Mouse (Mus musculus): ENCODE measurements at regions not wholly inside any gene's neighbourhood (a gene's known extent, or its start where the extent isn't known, plus 50 kb on each side); places are given as distances from the start of the nearest gene placed in this dataset.

DNA sequence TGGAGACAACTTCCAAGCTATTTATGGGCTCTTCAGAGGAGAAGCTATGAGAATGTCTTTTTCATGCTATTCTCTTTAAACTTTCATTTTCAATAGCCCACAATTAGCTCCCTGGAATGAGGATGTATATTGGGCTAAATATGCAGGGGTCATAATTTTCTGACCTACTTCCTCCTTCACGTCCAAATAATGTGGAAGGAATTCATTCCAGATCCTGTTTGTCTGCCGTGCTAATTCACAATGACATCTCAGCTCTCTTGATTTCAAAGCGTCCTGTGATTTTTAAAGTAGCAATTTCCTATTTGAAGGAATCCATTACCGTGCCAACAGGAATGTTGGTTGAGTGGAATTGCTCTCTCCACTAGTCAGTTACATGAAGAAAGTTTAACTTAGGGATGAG is 261.7 kb upstream of the Marcks start:
- DNase-seq (ENCODE audit: low read depth) = peak; percentile 39
- TF ChIP-seq POLR2A (IDR thresholded peaks at IDR 0.05; ENCODE audit: borderline replicate concordance, extremely low read depth, insufficient read depth, insufficient read length, poor library complexity, severe bottlenecking) (no peak), CTCF (IDR thresholded peaks at IDR 0.05; ENCODE audit: borderline replicate concordance, extremely low read depth, insufficient read depth, insufficient read length) (no peak)

DNA sequence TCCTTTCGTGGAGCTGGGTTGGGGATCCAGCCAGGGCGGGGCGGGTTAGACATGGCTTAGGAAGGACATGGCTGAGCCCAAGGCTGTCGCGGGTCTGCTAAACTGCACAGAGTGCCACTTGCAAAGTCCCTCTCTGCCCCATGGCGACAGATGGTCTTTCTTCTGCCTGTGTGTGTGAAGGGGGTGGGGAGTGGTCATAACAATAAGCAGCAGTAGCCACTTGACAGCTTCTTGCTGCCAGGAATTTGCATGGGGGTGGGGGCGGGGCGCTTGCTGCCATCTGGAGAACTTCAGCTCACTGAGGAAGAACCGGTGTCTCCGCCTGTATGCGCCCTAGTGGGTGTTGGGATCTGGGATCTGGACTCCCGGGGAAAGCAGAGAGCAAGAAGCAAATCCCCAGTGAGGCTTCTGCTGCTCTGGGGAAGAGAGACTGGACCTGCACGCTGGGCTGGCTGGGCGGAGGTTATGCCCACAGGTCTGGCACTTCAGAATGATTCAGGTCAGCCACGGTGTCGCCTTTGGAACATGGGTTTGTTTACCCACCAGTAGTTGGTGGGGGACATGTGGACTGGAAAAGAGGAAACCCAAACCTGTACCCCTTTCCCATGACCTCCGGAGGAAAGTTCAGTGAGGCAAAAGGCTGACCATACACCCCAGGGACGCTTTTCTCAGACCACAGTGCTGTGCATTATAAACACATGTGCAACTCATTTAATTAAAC is 258.7 kb upstream of the Marcks start:
- TF ChIP-seq POLR2A (IDR thresholded peaks at IDR 0.05; ENCODE audit: borderline replicate concordance, extremely low read depth, insufficient read depth, insufficient read length, poor library complexity, severe bottlenecking) (no peak), CTCF (IDR thresholded peaks at IDR 0.05; ENCODE audit: borderline replicate concordance, extremely low read depth, insufficient read depth, insufficient read length) (no peak)
- peak; percentile 97 for DNase-seq (ENCODE audit: low read depth)

DNA sequence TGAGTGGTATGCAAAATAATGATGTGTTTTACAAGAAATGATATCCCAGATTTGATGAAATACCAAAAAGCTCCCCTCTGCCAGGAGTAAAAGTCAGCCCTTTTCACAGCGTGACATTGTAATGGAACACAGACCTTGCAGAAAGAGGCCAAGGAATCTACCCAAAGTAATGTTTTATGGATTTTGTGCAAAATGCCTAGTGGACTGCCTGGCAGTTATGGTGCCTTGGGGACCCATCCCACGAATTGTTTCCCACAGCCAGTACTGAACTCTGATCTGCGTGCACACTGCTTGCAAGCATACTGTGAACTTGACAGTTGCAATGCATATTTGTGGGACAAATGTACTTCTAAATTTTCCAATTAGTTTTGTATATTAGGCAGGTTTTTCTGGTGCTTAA is 251.3 kb upstream of the Marcks start:
- TF ChIP-seq POLR2A (IDR thresholded peaks at IDR 0.05; ENCODE audit: borderline replicate concordance, extremely low read depth, insufficient read depth, insufficient read length, poor library complexity, severe bottlenecking) (no peak), CTCF (IDR thresholded peaks at IDR 0.05; ENCODE audit: borderline replicate concordance, extremely low read depth, insufficient read depth, insufficient read length) (no peak)
- no peak for DNase-seq (ENCODE audit: low read depth)

DNA sequence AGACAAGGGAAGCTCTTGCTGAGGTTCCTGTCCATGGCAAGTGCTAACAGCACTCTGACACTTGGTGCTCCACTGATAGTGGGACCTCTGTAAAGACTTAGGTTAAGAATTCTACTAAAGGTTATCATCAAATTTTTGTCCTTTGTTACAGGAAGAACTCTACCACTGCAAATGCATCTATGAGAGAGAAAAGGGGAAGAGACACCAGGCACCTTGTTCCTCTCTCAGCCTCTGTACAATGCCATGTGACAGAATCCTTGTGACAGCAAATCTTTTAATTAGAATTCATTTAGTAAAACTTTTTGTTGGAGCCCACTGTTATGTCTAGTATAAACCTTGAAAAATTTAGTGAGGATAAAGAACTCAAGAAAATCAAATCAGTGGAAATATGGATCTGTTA is 247.5 kb upstream of the Marcks start:
- no peak for DNase-seq (ENCODE audit: low read depth)
- TF ChIP-seq POLR2A (IDR thresholded peaks at IDR 0.05; ENCODE audit: borderline replicate concordance, extremely low read depth, insufficient read depth, insufficient read length, poor library complexity, severe bottlenecking) (no peak), CTCF (IDR thresholded peaks at IDR 0.05; ENCODE audit: borderline replicate concordance, extremely low read depth, insufficient read depth, insufficient read length) (no peak)

GRCm38 (mm10) chr10:37380024-37380423 is 241.3 kb upstream of the Marcks start:
- no peak for TF ChIP-seq POLR2A (IDR thresholded peaks at IDR 0.05; ENCODE audit: borderline replicate concordance, extremely low read depth, insufficient read depth, insufficient read length, poor library complexity, severe bottlenecking)
- no peak for TF ChIP-seq CTCF (IDR thresholded peaks at IDR 0.05; ENCODE audit: borderline replicate concordance, extremely low read depth, insufficient read depth, insufficient read length)

DNA sequence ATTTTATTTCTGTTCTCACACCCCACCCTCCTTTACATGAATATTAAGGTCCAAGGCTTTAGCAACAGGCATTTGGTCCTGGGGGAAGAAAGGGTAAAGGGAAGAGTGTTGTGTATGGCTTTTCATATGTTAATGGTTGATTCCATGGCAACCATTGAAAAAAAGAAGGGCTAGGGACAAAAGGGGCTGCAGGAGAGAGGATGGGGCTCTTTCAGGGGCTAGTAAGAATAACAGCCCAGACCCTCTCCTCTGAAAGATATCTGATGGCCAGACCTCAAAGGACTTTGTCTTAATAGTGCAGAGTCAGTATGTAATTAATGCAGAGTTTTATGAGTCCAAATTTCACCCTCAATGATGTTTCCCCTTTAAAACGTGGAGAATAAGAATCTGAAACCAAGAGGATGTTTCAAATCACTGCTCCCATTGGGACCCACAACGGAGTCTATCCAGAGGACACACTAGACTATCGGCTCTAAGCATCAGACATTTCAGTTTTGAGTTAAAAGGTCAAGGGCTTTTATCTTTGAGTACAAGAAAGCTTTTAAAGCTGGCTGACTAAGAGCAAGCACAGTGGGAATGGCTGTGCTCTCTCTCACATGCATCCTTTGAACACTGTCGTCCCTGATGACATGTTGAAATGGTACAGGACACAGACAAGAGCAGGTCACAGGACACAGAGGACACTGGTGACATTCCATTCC is 239.4 kb upstream of the Marcks start:
- DNase-seq (ENCODE audit: low read depth) = peak; percentile 95

More at GRCm38 (mm10) chr10:37380024-37380423, 241.3 kb upstream of the Marcks start:
- no peak for DNase-seq (ENCODE audit: low read depth)

DNA sequence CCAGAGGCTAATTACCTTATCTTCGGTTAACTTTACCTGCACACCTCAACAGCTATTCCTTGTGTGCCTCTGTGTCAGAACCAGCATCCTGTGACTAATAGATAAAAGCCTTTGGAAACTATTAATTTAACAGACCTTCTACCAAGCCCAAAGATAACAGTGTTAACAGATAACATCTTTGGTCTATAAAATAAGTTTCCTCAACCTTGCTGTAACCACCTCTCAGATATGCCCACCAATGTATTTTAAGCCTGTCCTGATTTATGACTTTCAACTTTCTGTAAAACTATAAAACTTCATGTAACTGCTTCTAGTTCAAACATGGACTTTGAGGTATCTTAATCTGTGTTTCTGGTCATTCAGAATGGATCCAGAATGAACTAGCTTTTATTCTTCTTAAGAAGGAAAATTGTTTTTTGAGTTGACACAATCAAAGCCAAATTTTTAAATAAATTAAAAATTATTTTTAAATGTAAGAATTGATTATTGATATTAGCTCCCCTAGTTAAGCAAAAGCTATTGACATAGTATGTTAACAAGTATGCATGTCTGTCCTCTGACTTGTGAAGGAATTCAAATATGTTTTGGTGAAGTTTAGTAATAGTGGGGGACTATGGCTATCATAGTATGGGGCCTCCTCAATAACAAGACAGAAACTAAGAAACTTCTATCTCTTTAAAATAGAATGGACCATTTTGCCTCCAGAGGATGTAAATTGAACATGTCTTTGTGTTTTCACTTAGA is 238.7 kb upstream of the Marcks start:
- DNase-seq (ENCODE audit: low read depth) = no peak
- TF ChIP-seq POLR2A (IDR thresholded peaks at IDR 0.05; ENCODE audit: borderline replicate concordance, extremely low read depth, insufficient read depth, insufficient read length, poor library complexity, severe bottlenecking) (no peak), CTCF (IDR thresholded peaks at IDR 0.05; ENCODE audit: borderline replicate concordance, extremely low read depth, insufficient read depth, insufficient read length) (no peak)

More for the DNA sequence above, 239.4 kb upstream of the Marcks start:
- TF ChIP-seq POLR2A (IDR thresholded peaks at IDR 0.05; ENCODE audit: borderline replicate concordance, extremely low read depth, insufficient read depth, insufficient read length, poor library complexity, severe bottlenecking) = no peak
- TF ChIP-seq CTCF (IDR thresholded peaks at IDR 0.05; ENCODE audit: borderline replicate concordance, extremely low read depth, insufficient read depth, insufficient read length) = no peak

DNA sequence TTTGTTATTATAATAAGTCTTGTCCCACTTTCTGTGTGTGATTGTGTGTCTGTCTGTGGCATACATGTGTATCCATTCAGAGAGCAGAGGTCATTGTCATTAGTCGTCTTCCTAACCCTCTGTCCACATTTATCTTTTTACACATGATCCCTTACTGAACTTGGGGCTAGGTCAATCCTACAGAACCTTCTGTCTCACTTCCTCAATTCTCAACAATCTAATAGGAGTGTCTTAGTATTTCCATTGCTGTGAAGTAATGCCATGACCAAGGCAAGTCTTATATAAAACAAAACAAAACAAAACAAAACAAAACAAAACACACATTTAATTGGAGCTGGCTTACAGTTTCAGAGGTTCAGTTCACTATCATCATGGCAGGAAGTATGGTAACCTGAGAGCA is 237.5 kb upstream of the Marcks start:
- TF ChIP-seq CTCF (IDR thresholded peaks at IDR 0.05; ENCODE audit: borderline replicate concordance, extremely low read depth, insufficient read depth, insufficient read length) (no peak), POLR2A (IDR thresholded peaks at IDR 0.05; ENCODE audit: borderline replicate concordance, extremely low read depth, insufficient read depth, insufficient read length, poor library complexity, severe bottlenecking) (no peak)
- no peak for DNase-seq (ENCODE audit: low read depth)

DNA sequence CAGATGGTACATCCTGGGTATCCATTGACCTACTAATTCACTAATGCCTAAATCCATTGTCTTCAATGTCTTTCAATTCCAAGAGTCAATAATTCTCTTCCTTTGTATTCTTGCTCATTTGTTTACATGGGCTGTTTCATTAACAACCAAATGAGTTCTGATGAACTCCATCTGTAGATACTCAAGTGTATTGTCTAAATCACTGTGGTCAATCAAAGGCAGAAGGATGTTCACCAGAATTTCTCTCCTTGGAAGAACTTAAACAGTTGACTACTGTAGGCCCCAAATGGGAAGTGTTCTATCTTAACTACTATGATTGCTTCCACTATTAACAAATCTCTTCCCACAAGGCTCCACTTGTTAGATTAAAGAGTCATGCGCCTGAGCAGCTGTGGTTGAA is 236.9 kb upstream of the Marcks start:
- TF ChIP-seq CTCF (IDR thresholded peaks at IDR 0.05; ENCODE audit: borderline replicate concordance, extremely low read depth, insufficient read depth, insufficient read length) (no peak), POLR2A (IDR thresholded peaks at IDR 0.05; ENCODE audit: borderline replicate concordance, extremely low read depth, insufficient read depth, insufficient read length, poor library complexity, severe bottlenecking) (no peak)

GRCm38 (mm10) chr10:37368997-37369679 is 230.4 kb upstream of the Marcks start:
- TF ChIP-seq CTCF (IDR thresholded peaks at IDR 0.05; ENCODE audit: borderline replicate concordance, extremely low read depth, insufficient read depth, insufficient read length) (no peak), POLR2A (IDR thresholded peaks at IDR 0.05; ENCODE audit: borderline replicate concordance, extremely low read depth, insufficient read depth, insufficient read length, poor library complexity, severe bottlenecking) (no peak)
- no peak for DNase-seq (ENCODE audit: low read depth)

More for the DNA sequence above, 236.9 kb upstream of the Marcks start:
- no peak for DNase-seq (ENCODE audit: low read depth)

- no peak for TF ChIP-seq CTCF (IDR thresholded peaks at IDR 0.05; ENCODE audit: borderline replicate concordance, extremely low read depth, insufficient read depth, insufficient read length)
- TF ChIP-seq POLR2A (IDR thresholded peaks at IDR 0.05; ENCODE audit: borderline replicate concordance, extremely low read depth, insufficient read depth, insufficient read length, poor library complexity, severe bottlenecking) = no peak
- no peak for DNase-seq (ENCODE audit: low read depth)
Measured at GRCm38 (mm10) chr10:37367796-37368195, 229.1 kb upstream of the Marcks start.
